Mouse (Mus musculus) embryonic facial prominence, embryonic 10.5 days (tissue): Measurements from ENCODE around the gene Mrps10. TPM values are rescaled to one million over a fixed set of nuclear protein-coding genes. Genes with fewer than 3 reads are reported as not detected.

Source experiments
- DNase-seq: peaks from one replicate; pipeline ENCODE4 v3.0.0-alpha.2; 2017; ENCODE audit warnings: low spot score
- H3K27ac ChIP-seq: fragments of 300-500 bp; sonication (generic); replicated peaks from 2 replicates; pipeline ENCODE4 v1.5.1; 2016; ENCODE audit warnings: mild to moderate bottlenecking
- H3K27me3 ChIP-seq: fragments of 300-500 bp; sonication (generic); replicated peaks from 2 replicates; pipeline ENCODE4 v1.6.1; 2016; ENCODE audit warnings: low read depth, mild to moderate bottlenecking; ENCODE audit not compliant: poor library complexity, severe bottlenecking
- H3K36me3 ChIP-seq: fragments of 300-500 bp; sonication (generic); replicated peaks from 2 replicates; pipeline ENCODE4 v1.6.1; 2016; ENCODE audit warnings: mild to moderate bottlenecking, moderate library complexity
- H3K4me1 ChIP-seq: fragments of 300-500 bp; sonication (generic); 2 replicates; pipeline ENCODE4 v1.6.1; 2016
- H3K4me3 ChIP-seq: fragments of 300-500 bp; sonication (generic); 2 replicates; pipeline ENCODE4 v1.5.1; 2016; ENCODE audit warnings: mild to moderate bottlenecking, moderate library complexity
- H3K9me3 ChIP-seq: fragments of 300-500 bp; sonication (generic); 2 replicates; pipeline ENCODE4 v1.6.1; 2016; ENCODE audit warnings: mild to moderate bottlenecking
- WGBS: fragments of 180-500 bp; shearing (Covaris S2); methylation state at CpG from one replicate; pipeline ENCODE4 v1.1.7; 2016; 5-methylcytosine and 5-hydroxymethylcytosine counted together
- polyA plus RNA-seq: library from polyadenylated mRNA; unstranded; fragments of >200 nt; fragmentation: Nextera tagmentation; extraction: Ambion mirVana; gene quantifications from 2 replicates; pipeline ENCODE4 v1.2.1, GENCODE M21; 2016

Gene Mrps10
- polyA plus RNA-seq, 1 experiment from 2014 or later, result 90.0 TPM

GRCm38 (mm10) chr17:47333409-47333808 lies 35.3 kb upstream of the Mrps10 start:
- peaks cover 63% of the 10 kb centered on the region for H3K36me3 ChIP-seq
- no peak for DNase-seq

GRCm38 (mm10) chr17:47343121-47343520 lies 25.6 kb upstream of the Mrps10 start:
- Histone ChIP-seq H3K27me3 (no peaks in the 10 kb centered on the region), H3K4me3 (no peak overlapping the region), H3K27ac (no peak overlapping the region), H3K36me3 (peaks cover 90% of the 10 kb centered on the region), H3K9me3 (peaks cover 13% of the 10 kb centered on the region), H3K4me1 (no peaks in the 10 kb centered on the region)
- 84% methylated on average over 2 of the region's 2 CpGs for WGBS
- DNase-seq, result no peak

More at GRCm38 (mm10) chr17:47333409-47333808, 35.3 kb upstream of the Mrps10 start:
- Histone ChIP-seq H3K9me3 (no peaks in the 10 kb centered on the region), H3K4me1 (peaks cover 22% of the 10 kb centered on the region), H3K27ac (no peak overlapping the region), H3K27me3 (no peaks in the 10 kb centered on the region; the same call in 1 of the 2 replicates), H3K4me3 (no peak overlapping the region)
- WGBS, result 20% methylated on average over 2 of the region's 2 CpGs

GRCm38 (mm10) chr17:47349721-47350319 lies 18.9 kb upstream of the Mrps10 start:
- H3K27me3 ChIP-seq, result no peaks in the 10 kb centered on the region
- 85% methylated on average over 3 of the region's 3 CpGs for WGBS
- H3K36me3 ChIP-seq, result peaks cover 96% of the 10 kb centered on the region
- no peak overlapping the region for H3K27ac ChIP-seq
- H3K9me3 ChIP-seq, result peaks cover 32% of the 10 kb centered on the region
- H3K4me1 ChIP-seq, result no peaks in the 10 kb centered on the region
- H3K4me3 ChIP-seq, result no peak overlapping the region
- no peak for DNase-seq

- Histone ChIP-seq H3K4me3 (no peak overlapping the region), H3K9me3 (no peaks in the 10 kb centered on the region), H3K36me3 (peaks cover 59% of the 10 kb centered on the region), H3K27me3 (0 out of 2 replicates have a peak, but pooled peaks cover 4% of the 10 kb centered on the region), H3K27ac (no peak overlapping the region), H3K4me1 (no peaks in the 10 kb centered on the region)
- WGBS, result 48% methylated on average over 6 of the region's 6 CpGs
- DNase-seq, result peak; percentile 66
Measured at GRCm38 (mm10) chr17:47359964-47360363, 8.7 kb upstream of the Mrps10 start.

GRCm38 (mm10) chr17:47361343-47361742 lies 7.3 kb upstream of the Mrps10 start:
- Histone ChIP-seq H3K4me1 (no peaks in the 10 kb centered on the region), H3K9me3 (no peaks in the 10 kb centered on the region)
- 86% methylated on average over 11 of the region's 11 CpGs for WGBS

GRCm38 (mm10) chr17:47369087-47369443 lies 378 bp downstream of the Mrps10 start:
- peaks cover 22% of the 10 kb centered on the region for H3K36me3 ChIP-seq
- peaks cover 27% of the 10 kb centered on the region for H3K27me3 ChIP-seq
- peak overlapping the region; percentile 79 for H3K4me3 ChIP-seq
- H3K9me3 ChIP-seq, result no peaks in the 10 kb centered on the region
- under 1% methylated on average over 20 of the region's 20 CpGs for WGBS
- H3K27ac ChIP-seq, result peak overlapping the region; percentile 85
- H3K4me1 ChIP-seq, result peaks cover 15% of the 10 kb centered on the region
- no peak for DNase-seq

More at GRCm38 (mm10) chr17:47361343-47361742, 7.3 kb upstream of the Mrps10 start:
- no peak for DNase-seq
- Histone ChIP-seq H3K27me3 (peaks cover 14% of the 10 kb centered on the region), H3K36me3 (peaks cover 45% of the 10 kb centered on the region), H3K4me3 (no peak overlapping the region), H3K27ac (no peak overlapping the region)

GRCm38 (mm10) chr17:47371451-47371850 lies 2.8 kb downstream of the Mrps10 start:
- Histone ChIP-seq H3K4me3 (no peak overlapping the region), H3K4me1 (peaks cover 15% of the 10 kb centered on the region), H3K27ac (no peak overlapping the region), H3K27me3 (peaks cover 12% of the 10 kb centered on the region), H3K36me3 (peaks cover 45% of the 10 kb centered on the region), H3K9me3 (no peaks in the 10 kb centered on the region)
- 18% methylated on average over 4 of the region's 4 CpGs for WGBS
- DNase-seq, result peak; percentile 70

- no peak overlapping the region for H3K4me3 ChIP-seq
- peaks cover 71% of the 10 kb centered on the region for H3K36me3 ChIP-seq
- DNase-seq, result no peak
- no peaks in the 10 kb centered on the region for H3K9me3 ChIP-seq
- no peak overlapping the region for H3K27ac ChIP-seq
- peaks cover 15% of the 10 kb centered on the region for H3K4me1 ChIP-seq
- WGBS, result 63% methylated on average over 6 of the region's 6 CpGs
- no peaks in the 10 kb centered on the region for H3K27me3 ChIP-seq
Measured at GRCm38 (mm10) chr17:47373991-47374390, 5.3 kb downstream of the Mrps10 start.

- H3K9me3 ChIP-seq, result no peaks in the 10 kb centered on the region
- no peak overlapping the region for H3K4me3 ChIP-seq
- no peak overlapping the region for H3K27ac ChIP-seq
- no peaks in the 10 kb centered on the region for H3K27me3 ChIP-seq
- H3K4me1 ChIP-seq, result no peaks in the 10 kb centered on the region
- peaks cover 94% of the 10 kb centered on the region for H3K36me3 ChIP-seq
- no peak for DNase-seq
- WGBS, result 93% methylated on average over 6 of the region's 6 CpGs
Measured at GRCm38 (mm10) chr17:47376779-47377280, 8.1 kb downstream of the Mrps10 start.

GRCm38 (mm10) chr17:47378133-47378532 lies 9.4 kb downstream of the Mrps10 start:
- Histone ChIP-seq H3K9me3 (no peaks in the 10 kb centered on the region), H3K27me3 (no peaks in the 10 kb centered on the region), H3K27ac (no peak overlapping the region), H3K4me3 (no peak overlapping the region), H3K4me1 (no peaks in the 10 kb centered on the region), H3K36me3 (peaks cover 81% of the 10 kb centered on the region)
- WGBS, result 84% methylated on average over 15 of the region's 15 CpGs
- DNase-seq, result no peak

- DNase-seq, result no peak
- Histone ChIP-seq H3K4me3 (no peak overlapping the region), H3K9me3 (no peaks in the 10 kb centered on the region), H3K27ac (no peak overlapping the region), H3K4me1 (peaks cover 10% of the 10 kb centered on the region), H3K27me3 (0 out of 2 replicates have a peak, but pooled peaks cover 7% of the 10 kb centered on the region), H3K36me3 (peaks cover 54% of the 10 kb centered on the region)
- 78% methylated on average over 11 of the region's 11 CpGs for WGBS
Measured at GRCm38 (mm10) chr17:47381917-47382316, 13.2 kb downstream of the Mrps10 start.

- H3K27me3 ChIP-seq, result 0 out of 2 replicates have a peak, but pooled peaks cover 7% of the 10 kb centered on the region
- no peaks in the 10 kb centered on the region for H3K9me3 ChIP-seq
- 86% methylated on average over 4 of the region's 4 CpGs for WGBS
- peaks cover 40% of the 10 kb centered on the region for H3K36me3 ChIP-seq
- H3K4me1 ChIP-seq, result peaks cover 10% of the 10 kb centered on the region
- DNase-seq, result no peak
- H3K4me3 ChIP-seq, result no peak overlapping the region
- H3K27ac ChIP-seq, result no peak overlapping the region
Measured at GRCm38 (mm10) chr17:47383266-47383665, 14.6 kb downstream of the Mrps10 start.

GRCm38 (mm10) chr17:47384064-47384463 lies 15.4 kb downstream of the Mrps10 start:
- Histone ChIP-seq H3K36me3 (peaks cover 32% of the 10 kb centered on the region), H3K4me1 (peaks cover 10% of the 10 kb centered on the region), H3K27me3 (0 out of 2 replicates have a peak, but pooled peaks cover 7% of the 10 kb centered on the region), H3K4me3 (no peak overlapping the region), H3K9me3 (no peaks in the 10 kb centered on the region), H3K27ac (no peak overlapping the region)
- 83% methylated on average over 3 of the region's 3 CpGs for WGBS
- DNase-seq, result no peak
